Mouse (Mus musculus): Measurements from ENCODE around the gene Rtn3.

Gene Rtn3

GRCm38 (mm10) chr19:7482599-7483511 lies at the start of gene Rtn3:
Rtn3 (minus strand) TSS chr19:7483281.
- in situ Hi-C loops (cut with MboI, MseI), result loop anchor here (25.0 kb wide), 1 partner anchor 1229 kb away; the partner anchor contains the start of gene Slc3a2

DNA sequence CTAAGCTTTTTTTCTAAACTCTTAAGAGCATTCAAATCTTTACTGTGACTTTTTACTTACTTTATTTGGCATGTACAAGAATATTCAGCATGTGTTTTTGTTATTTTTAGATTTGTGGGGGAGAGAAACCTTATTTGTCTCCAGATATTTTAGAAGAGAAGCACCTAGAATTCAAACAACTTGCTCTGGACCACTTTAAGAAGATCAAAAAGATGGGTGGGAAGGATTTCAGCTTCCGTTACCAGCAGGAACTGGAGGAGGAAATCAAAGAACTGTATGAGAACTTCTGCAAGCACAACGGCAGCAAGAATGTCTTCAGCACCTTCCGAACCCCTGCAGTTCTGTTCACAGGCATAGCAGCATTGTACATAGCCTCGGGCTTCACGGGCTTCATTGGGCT lies 48.8 kb upstream of the Rtn3 start:
- in situ Hi-C loops (cut with MboI, MseI), result no loop called here

GRCm38 (mm10) chr19:7528639-7529428 lies 45.8 kb upstream of the Rtn3 start:
- in situ Hi-C loops (cut with MboI, MseI), result no loop called here

DNA sequence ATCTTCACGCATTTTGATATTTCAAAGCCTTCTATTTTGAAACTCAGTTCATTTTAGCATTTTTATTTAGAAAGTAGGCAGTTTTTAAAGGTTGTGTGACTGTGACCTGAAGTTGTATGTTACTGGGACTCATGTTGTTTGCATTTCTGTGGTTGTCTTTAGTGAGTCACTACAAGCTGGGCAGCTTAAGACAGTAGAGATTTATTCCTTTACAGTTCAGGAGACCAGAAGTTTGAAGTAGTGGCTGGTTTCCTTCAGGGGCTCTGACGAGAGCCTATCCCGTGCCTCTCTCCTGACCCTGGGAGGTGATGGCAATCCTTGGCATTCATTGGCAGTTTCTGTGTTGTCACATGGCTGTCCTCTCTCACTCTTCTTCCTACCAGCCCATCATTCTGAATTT lies 41.8 kb upstream of the Rtn3 start:
- in situ Hi-C loops (cut with MboI, MseI), result loop anchor here (5.0 to 25.0 kb wide), 2 partner anchors 77 to 487 kb away; no protein-coding TSS in a partner anchor

- in situ Hi-C loops (cut with MboI, MseI), result loop anchor here (5.0 to 25.0 kb wide), 2 partner anchors 79 to 489 kb away; no protein-coding TSS in a partner anchor
These were observed 40.7 kb upstream of the Rtn3 start for GRCm38 (mm10) chr19:7523781-7524180.

DNA sequence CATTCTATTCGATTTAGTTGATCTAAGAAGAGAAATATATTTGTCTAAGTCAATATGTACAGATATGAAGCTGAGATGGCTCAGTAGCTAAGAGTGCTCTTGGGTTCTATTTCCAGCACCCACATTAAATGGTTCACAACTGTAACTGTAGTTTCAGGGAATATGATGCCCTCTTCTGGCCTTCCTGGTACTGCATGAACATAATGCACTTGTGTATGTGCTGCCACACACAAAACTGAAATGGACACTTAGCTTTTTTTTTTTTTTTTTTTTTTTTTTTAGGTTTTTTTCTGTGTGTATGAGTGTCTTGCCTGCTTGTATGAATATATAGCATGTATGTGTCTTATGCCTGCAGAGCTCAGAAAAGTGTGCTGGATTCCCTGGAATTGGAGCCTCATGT lies 40.2 kb upstream of the Rtn3 start:
- in situ Hi-C loops (cut with MboI, MseI), result loop anchor here (5.0 to 25.0 kb wide), 2 partner anchors 79 to 489 kb away; no protein-coding TSS in a partner anchor

- in situ Hi-C loops (cut with MboI, MseI), result loop anchor here (5.0 to 25.0 kb wide), 2 partner anchors 79 to 489 kb away; no protein-coding TSS in a partner anchor
These were observed 39.8 kb upstream of the Rtn3 start for GRCm38 (mm10) chr19:7522856-7523255.

DNA sequence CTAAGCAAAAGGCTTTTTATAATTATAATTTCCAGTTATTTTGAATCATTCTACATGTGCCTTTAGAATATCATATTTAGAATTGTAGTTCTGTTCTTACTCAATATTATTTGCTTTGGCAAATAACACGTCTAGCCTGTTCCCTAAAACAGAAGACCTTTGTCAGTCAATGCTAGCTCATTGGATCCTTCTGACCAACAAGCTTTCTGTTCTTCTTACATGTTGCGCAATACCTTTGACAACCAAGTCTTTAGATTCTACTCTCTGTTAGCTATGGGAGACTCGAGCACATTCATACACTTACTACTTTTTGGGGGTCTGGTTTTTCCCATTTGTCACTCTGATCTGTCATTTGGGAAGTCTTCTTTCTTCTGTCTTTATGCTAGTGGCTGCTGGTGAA lies 38.5 kb upstream of the Rtn3 start:
- in situ Hi-C loops (cut with MboI, MseI), result loop anchor here (5.0 to 25.0 kb wide), 2 partner anchors 81 to 491 kb away; no protein-coding TSS in a partner anchor

DNA sequence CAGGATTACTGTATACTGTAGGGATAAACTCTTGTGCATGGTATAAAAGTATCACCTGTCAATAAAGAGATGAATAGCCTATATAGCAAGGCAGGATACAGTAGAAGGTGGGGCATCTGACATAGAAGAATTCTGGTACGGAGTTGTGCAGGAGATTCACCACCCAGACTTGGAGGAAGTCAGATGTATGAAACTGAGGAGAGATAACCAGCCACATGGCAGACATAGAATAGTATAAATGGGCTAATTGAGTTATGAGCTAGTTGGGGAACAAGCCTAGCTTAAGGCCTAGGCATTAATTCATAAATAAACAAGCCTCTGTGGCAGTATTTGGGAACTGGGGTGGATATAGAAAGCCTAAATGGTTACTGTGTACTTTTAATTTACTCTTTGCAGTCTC lies 33.4 kb upstream of the Rtn3 start:
- in situ Hi-C loops (cut with MboI, MseI), result loop anchor here (25.0 kb wide), 1 partner anchor 496 kb away; no protein-coding TSS in a partner anchor

DNA sequence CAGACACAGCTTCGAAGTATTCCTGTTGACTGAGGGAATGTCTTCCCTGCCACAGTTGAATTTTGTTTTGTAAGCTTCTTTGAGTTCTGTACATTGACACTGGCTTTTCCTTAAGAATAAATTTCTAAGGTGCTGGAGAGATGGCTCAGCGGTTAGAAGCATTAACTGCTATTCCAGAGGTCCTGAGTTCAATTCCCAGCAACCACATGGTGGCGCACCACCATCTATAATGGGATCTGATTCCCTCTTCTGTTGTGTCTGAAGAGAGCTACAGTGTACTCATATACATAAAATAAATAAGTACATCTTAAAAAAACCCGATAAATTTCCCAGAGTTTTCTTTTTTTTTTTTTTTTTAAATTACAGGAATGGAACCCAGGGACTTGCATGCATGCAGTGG lies 24.9 kb upstream of the Rtn3 start:
- in situ Hi-C loops (cut with MboI, MseI), result loop anchor here (25.0 kb wide), 1 partner anchor 504 kb away; no protein-coding TSS in a partner anchor

GRCm38 (mm10) chr19:7506321-7506720 lies 23.2 kb upstream of the Rtn3 start:
- in situ Hi-C loops (cut with MboI, MseI), result loop anchor here (25.0 kb wide), 1 partner anchor 506 kb away; no protein-coding TSS in a partner anchor

DNA sequence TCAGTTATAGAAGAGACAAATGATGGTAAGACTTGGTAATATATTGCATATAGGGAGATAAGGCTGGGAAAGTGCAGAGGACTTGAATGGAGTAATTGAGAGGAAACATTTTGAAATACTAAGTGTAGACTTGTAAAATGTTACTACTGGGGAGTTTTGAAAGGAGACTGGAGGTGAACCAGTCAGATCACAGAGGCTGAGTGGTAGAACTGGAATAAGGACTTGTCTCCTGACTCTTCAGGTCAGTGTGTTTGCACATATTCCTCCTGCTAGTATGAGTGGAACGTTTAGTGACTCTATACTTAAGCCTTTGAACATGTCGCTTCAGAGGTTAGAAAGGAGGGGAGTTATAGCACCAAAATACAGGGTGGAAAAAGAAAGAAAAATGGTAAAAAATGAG lies 19.4 kb upstream of the Rtn3 start:
- in situ Hi-C loops (cut with MboI, MseI), result loop anchor here (25.0 kb wide), 1 partner anchor 510 kb away; no protein-coding TSS in a partner anchor

- in situ Hi-C loops (cut with MboI, MseI), result loop anchor here (25.0 kb wide), 1 partner anchor 512 kb away; no protein-coding TSS in a partner anchor
These were observed 17.6 kb upstream of the Rtn3 start for GRCm38 (mm10) chr19:7500701-7501100.

DNA sequence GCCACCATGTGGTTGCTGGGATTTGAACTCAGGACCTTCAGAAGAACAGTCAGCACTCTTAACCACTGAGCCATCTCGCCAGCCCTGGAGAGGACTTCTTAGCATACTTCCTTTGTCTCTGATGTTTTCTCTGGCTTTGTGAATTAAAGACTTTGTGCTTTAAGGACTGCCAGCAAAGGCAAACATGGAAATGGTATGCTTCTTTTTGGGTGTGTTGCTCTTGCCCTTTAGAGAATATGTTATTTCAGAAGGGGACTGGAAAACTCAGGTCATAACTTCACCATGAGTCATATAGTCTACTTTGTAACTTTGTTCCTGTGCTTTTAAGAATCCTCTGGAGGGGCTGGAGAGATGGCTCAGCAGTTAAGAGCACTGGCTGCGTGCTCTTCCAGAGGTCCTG lies 15.7 kb upstream of the Rtn3 start:
- in situ Hi-C loops (cut with MboI, MseI), result loop anchor here (25.0 kb wide), 1 partner anchor 1213 kb away; the partner anchor contains the start of gene Slc3a2

- in situ Hi-C loops (cut with MboI, MseI), result loop anchor here (25.0 kb wide), 1 partner anchor 1216 kb away; the partner anchor contains the start of gene Slc3a2
These were observed 13.0 kb upstream of the Rtn3 start for GRCm38 (mm10) chr19:7496070-7496469.

- in situ Hi-C loops (cut with MboI, MseI), result loop anchor here (25.0 kb wide), 1 partner anchor 1217 kb away; the partner anchor contains the start of gene Slc3a2
These were observed 12.3 kb upstream of the Rtn3 start for GRCm38 (mm10) chr19:7495221-7496038.

DNA sequence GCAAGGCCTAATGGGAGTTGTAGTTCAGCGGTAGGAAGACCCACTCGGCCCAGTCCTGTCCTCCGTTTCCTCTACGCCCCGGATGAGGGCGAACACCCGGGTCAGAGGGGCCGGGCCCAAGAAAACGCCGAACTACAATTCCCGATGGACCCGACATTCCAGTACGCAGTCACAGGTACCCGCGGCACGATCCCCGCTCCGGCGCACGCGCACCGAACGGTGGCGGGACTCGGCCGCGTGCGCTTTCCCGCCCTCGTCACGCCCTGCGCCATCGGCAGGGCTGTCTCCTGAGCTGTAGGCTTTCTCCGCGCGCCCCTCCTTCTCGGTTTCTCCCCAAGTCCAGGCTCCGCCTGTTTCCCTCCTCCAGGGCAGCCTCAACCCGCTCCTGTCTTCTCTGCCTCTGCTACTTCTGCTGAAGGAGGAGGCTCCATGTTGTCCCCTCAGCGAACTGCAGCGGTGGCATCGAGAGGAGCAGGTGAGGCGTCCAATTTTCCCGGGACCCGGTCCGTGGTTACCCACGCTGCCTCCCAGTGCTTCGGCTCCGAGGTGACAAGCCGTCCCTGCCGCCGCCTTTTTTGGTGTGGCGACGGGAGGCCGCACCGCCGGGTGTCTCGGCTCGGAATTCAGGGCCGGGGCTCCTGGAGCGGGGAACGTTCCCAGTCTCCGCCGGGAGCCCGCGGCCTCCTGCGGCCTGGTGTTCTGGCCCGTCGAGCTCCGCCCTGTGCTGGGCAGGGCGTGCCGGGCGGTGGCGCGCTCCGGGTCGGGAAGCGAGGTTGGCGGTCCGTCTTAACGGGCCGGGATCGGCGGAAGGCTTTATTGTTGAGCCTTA lies 11.3 kb upstream of the Rtn3 start:
- in situ Hi-C loops (cut with MboI, MseI), result loop anchor here (25.0 kb wide), 1 partner anchor 1218 kb away; the partner anchor contains the start of gene Slc3a2

GRCm38 (mm10) chr19:7493352-7494186 lies 10.5 kb upstream of the Rtn3 start, which contains the start of gene Atl3:
Atl3 (plus strand) TSS chr19:7494040.
- in situ Hi-C loops (cut with MboI, MseI), result loop anchor here (25.0 kb wide), 1 partner anchor 1219 kb away; the partner anchor contains the start of gene Slc3a2
